Mouse (Mus musculus) erythroblast, embryonic 14.5 days (primary cell): ENCODE results near the gene Cdk9. TPM values are rescaled to one million over a fixed set of nuclear protein-coding genes. Genes with fewer than 3 reads are reported as not detected.
A peak's percentile ranks its signal among the peaks of the same experiment; 100 is the strongest.

Source experiments
- H3K27me3 ChIP-seq: 2 replicates; pipeline ENCODE4 v1.6.1; 2012; ENCODE audit warnings: inconsistent platforms; ENCODE audit not compliant: control insufficient read depth
- H3K36me3 ChIP-seq: 2 replicates; pipeline ENCODE4 v1.6.1; 2012; ENCODE audit warnings: mild to moderate bottlenecking, inconsistent platforms; ENCODE audit not compliant: control insufficient read depth
- H3K4me1 ChIP-seq: 2 replicates; pipeline ENCODE4 v1.6.1; 2012; ENCODE audit warnings: inconsistent platforms; ENCODE audit not compliant: control insufficient read depth
- H3K4me3 ChIP-seq: replicated peaks from 2 replicates; pipeline ENCODE3; 2012; ENCODE audit warnings: moderate library complexity, mild to moderate bottlenecking, inconsistent platforms
- H3K9me3 ChIP-seq: 2 replicates; pipeline ENCODE4 v1.6.1; 2012; ENCODE audit warnings: low read length, inconsistent platforms, mixed read lengths; ENCODE audit not compliant: control insufficient read depth
- GATA1 ChIP-seq: IDR thresholded peaks from 2 replicates; pipeline ENCODE4 v1.6.1; 2012; ENCODE audit warnings: low read length, inconsistent platforms, mixed read lengths
- TAL1 ChIP-seq: IDR thresholded peaks from 3 replicates; pipeline ENCODE4 v1.6.1; 2012; ENCODE audit warnings: low read length, inconsistent platforms, mixed read lengths
- polyA plus RNA-seq: library from polyadenylated mRNA; stranded (reverse); fragments of >175 nt; gene quantifications from 2 replicates; pipeline ENCODE4 v1.2.3, GENCODE M21; 2012

Cdk9 gene
- polyA plus RNA-seq, 1 experiment: 6.1 TPM

GRCm38 (mm10) chr2:32736306-32736829 is 23.5 kb upstream of the Cdk9 start:
- Histone ChIP-seq H3K4me3 (no peak overlapping the region), H3K4me1 (peaks cover 5% of the 10 kb centered on the region), H3K27me3 (peaks cover 5% of the 10 kb centered on the region), H3K36me3 (no peaks in the 10 kb centered on the region), H3K9me3 (no peaks in the 10 kb centered on the region)
- TF ChIP-seq TAL1 (no peak), GATA1 (no peak)

GRCm38 (mm10) chr2:32734933-32735332 is 22.1 kb upstream of the Cdk9 start:
- no peaks in the 10 kb centered on the region for H3K9me3 ChIP-seq
- no peaks in the 10 kb centered on the region for H3K27me3 ChIP-seq
- H3K4me1 ChIP-seq: peaks cover 3% of the 10 kb centered on the region; the same call in 1 of the 2 replicates
- H3K4me3 ChIP-seq: no peak overlapping the region
- no peaks in the 10 kb centered on the region for H3K36me3 ChIP-seq
- TF ChIP-seq GATA1 (no peak), TAL1 (no peak)

GRCm38 (mm10) chr2:32734480-32734879 is 21.6 kb upstream of the Cdk9 start:
- H3K36me3 ChIP-seq: no peaks in the 10 kb centered on the region
- no peaks in the 10 kb centered on the region for H3K27me3 ChIP-seq
- H3K4me3 ChIP-seq: no peak overlapping the region
- no peak for TF ChIP-seq GATA1
- TF ChIP-seq TAL1: no peak
- H3K9me3 ChIP-seq: no peaks in the 10 kb centered on the region
- H3K4me1 ChIP-seq: peaks cover 3% of the 10 kb centered on the region; the same call in 1 of the 2 replicates

GRCm38 (mm10) chr2:32732695-32733094 is 19.8 kb upstream of the Cdk9 start:
- no peak overlapping the region for H3K4me3 ChIP-seq
- H3K36me3 ChIP-seq: no peaks in the 10 kb centered on the region
- no peaks in the 10 kb centered on the region for H3K27me3 ChIP-seq
- peaks cover 3% of the 10 kb centered on the region for H3K4me1 ChIP-seq
- TF ChIP-seq TAL1: no peak
- TF ChIP-seq GATA1: no peak
- H3K9me3 ChIP-seq: no peaks in the 10 kb centered on the region

- Histone ChIP-seq H3K4me3 (no peak overlapping the region), H3K9me3 (no peaks in the 10 kb centered on the region), H3K4me1 (peaks cover 10% of the 10 kb centered on the region), H3K36me3 (no peaks in the 10 kb centered on the region), H3K27me3 (no peaks in the 10 kb centered on the region)
- TF ChIP-seq GATA1: no peak
- no peak for TF ChIP-seq TAL1
Measured at GRCm38 (mm10) chr2:32731911-32732310, 19.0 kb upstream of the Cdk9 start.

GRCm38 (mm10) chr2:32730854-32731253 is 18.0 kb upstream of the Cdk9 start:
- Histone ChIP-seq H3K27me3 (no peaks in the 10 kb centered on the region), H3K36me3 (no peaks in the 10 kb centered on the region)
- no peak for TF ChIP-seq TAL1

GRCm38 (mm10) chr2:32729547-32729946 is 16.7 kb upstream of the Cdk9 start:
- no peak overlapping the region for H3K4me3 ChIP-seq
- no peak for TF ChIP-seq GATA1
- TF ChIP-seq TAL1: no peak
- H3K4me1 ChIP-seq: peaks cover 7% of the 10 kb centered on the region
- no peaks in the 10 kb centered on the region for H3K36me3 ChIP-seq
- no peaks in the 10 kb centered on the region for H3K27me3 ChIP-seq
- no peaks in the 10 kb centered on the region for H3K9me3 ChIP-seq

More at GRCm38 (mm10) chr2:32730854-32731253, 18.0 kb upstream of the Cdk9 start:
- Histone ChIP-seq H3K4me1 (peaks cover 7% of the 10 kb centered on the region), H3K9me3 (no peaks in the 10 kb centered on the region), H3K4me3 (no peak overlapping the region)

- Histone ChIP-seq H3K27me3 (no peaks in the 10 kb centered on the region), H3K9me3 (no peaks in the 10 kb centered on the region), H3K4me1 (peaks cover 7% of the 10 kb centered on the region), H3K4me3 (no peak overlapping the region), H3K36me3 (no peaks in the 10 kb centered on the region)
- TF ChIP-seq TAL1 (no peak), GATA1 (no peak)
Measured at GRCm38 (mm10) chr2:32728463-32728862, 15.6 kb upstream of the Cdk9 start.

- Histone ChIP-seq H3K9me3 (no peaks in the 10 kb centered on the region), H3K4me3 (peak overlapping the region; percentile 14), H3K4me1 (peaks cover 7% of the 10 kb centered on the region), H3K36me3 (no peaks in the 10 kb centered on the region), H3K27me3 (no peaks in the 10 kb centered on the region)
- no peak for TF ChIP-seq TAL1
- TF ChIP-seq GATA1: no peak
Measured at GRCm38 (mm10) chr2:32727435-32727834, 14.6 kb upstream of the Cdk9 start.
